Mouse (Mus musculus) bone marrow, adult 2 months (tissue): ENCODE measurements at regions not wholly inside any gene's neighbourhood (a gene's known extent, or its start where the extent isn't known, plus 50 kb on each side); places are given as distances from the start of the nearest gene placed in this dataset.

Source experiments
- CTCF ChIP-seq: fragments of 200-500 bp; IDR thresholded peaks from 2 replicates; pipeline ENCODE4 v1.5.1; 2011; ENCODE audit warnings: low read length, control low read depth; ENCODE audit not compliant: control insufficient read depth, insufficient read depth
- POLR2A ChIP-seq: fragments of 200-500 bp; IDR thresholded peaks from 2 replicates; pipeline ENCODE4 v1.6.1; 2011; ENCODE audit warnings: low read depth, mild to moderate bottlenecking, control low read depth, low read length, borderline replicate concordance; ENCODE audit not compliant: control insufficient read depth

DNA sequence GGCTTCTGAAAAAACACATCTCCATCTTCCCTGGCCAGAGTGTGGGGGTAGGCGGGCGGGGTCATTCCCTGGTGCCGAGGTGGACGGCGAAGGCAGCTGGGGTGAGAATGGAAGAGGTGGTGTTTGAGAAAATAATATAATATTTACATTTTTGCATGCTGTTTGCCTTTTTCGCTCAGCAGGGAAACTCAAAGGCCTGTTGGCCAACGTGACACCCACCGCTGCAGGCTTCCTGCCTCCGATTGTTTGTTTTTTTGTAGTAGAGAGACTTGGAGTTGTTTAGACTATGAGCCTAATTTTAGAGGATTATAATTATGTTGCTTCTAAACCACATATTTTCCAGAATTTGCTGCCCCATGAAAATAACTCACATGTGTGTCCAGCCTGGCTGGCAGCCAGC lies 147.2 kb upstream of the Irx3 start:
- TF ChIP-seq POLR2A: no peak
- no peak for TF ChIP-seq CTCF
